Mouse (Mus musculus) G1E (cell line): ENCODE measurements around the gene Faap20.

Experiments
- CTCF ChIP-seq: IDR thresholded peaks from 2 replicates; pipeline ENCODE4 v1.5.1; 2012; ENCODE audit warnings: low read depth, low read length, inconsistent platforms, mixed read lengths
- GATA1 ChIP-seq: IDR thresholded peaks from 2 replicates; pipeline ENCODE4 v1.6.1; 2012; ENCODE audit warnings: borderline replicate concordance, low read length, inconsistent platforms, mixed read lengths
- GATA2 ChIP-seq: IDR thresholded peaks from 2 replicates; pipeline ENCODE4 v1.6.1; 2012; ENCODE audit warnings: low read depth, low read length, inconsistent platforms, borderline replicate concordance
- POLR2AphosphoS5 ChIP-seq: IDR thresholded peaks from 2 replicates; pipeline ENCODE4 v1.6.1; 2012; ENCODE audit warnings: low read depth, low read length, inconsistent platforms; ENCODE audit not compliant: insufficient replicate concordance
- TAL1 ChIP-seq: conservative IDR thresholded peaks from 2 replicates; pipeline ENCODE4 v1.6.1; 2012; ENCODE audit warnings: low read depth, low read length, inconsistent platforms, mixed read lengths

GRCm38 (mm10) chr4:155267639-155268175, 18.1 kb downstream of the Faap20 start:
- TF ChIP-seq CTCF: no peak
- no peak for TF ChIP-seq TAL1
- no peak for TF ChIP-seq GATA2
- no peak for TF ChIP-seq GATA1
- no peak for TF ChIP-seq POLR2AphosphoS5
